Mouse (Mus musculus) limb, embryonic 12.5 days (tissue): ENCODE measurements around the gene Tmprss6. TPM values are rescaled to one million over a fixed set of nuclear protein-coding genes. Genes with fewer than 3 reads are reported as not detected.
A peak's percentile ranks its signal among the peaks of the same experiment; 100 is the strongest.

Experiments used
- ATAC-seq: fragments of 200-750 bp; cut with Nextera tagmentation; 2 replicates; pipeline ENCODE4 v1.8.0; 2017; ENCODE audit warnings: low read depth, moderate TSS enrichment; ENCODE audit not compliant: insufficient number of reproducible peaks, insufficient read depth, low FRiP score, low TSS enrichment
- H3K27ac ChIP-seq: fragments of 300-500 bp; sonication (generic); 2 replicates; pipeline ENCODE4 v1.5.1; 2016; ENCODE audit warnings: mild to moderate bottlenecking, moderate library complexity
- H3K27me3 ChIP-seq: fragments of 300-500 bp; sonication (generic); 2 replicates; pipeline ENCODE4 v1.6.1; 2016; ENCODE audit warnings: mild to moderate bottlenecking, moderate library complexity
- H3K36me3 ChIP-seq: fragments of 300-500 bp; sonication (generic); 2 replicates; pipeline ENCODE4 v1.6.1; 2016; ENCODE audit warnings: mild to moderate bottlenecking, moderate library complexity
- H3K4me1 ChIP-seq: fragments of 300-500 bp; sonication (generic); replicated peaks from 2 replicates; pipeline ENCODE4 v1.6.1; 2016
- H3K4me2 ChIP-seq: fragments of 300-500 bp; sonication (generic); 2 replicates; pipeline ENCODE4 v1.6.1; 2016; ENCODE audit warnings: mild to moderate bottlenecking, moderate library complexity
- H3K4me3 ChIP-seq: fragments of 300-500 bp; sonication (generic); replicated peaks from 2 replicates; pipeline ENCODE4 v1.5.1; 2016; ENCODE audit warnings: mild to moderate bottlenecking
- H3K9ac ChIP-seq: fragments of 300-500 bp; sonication (generic); replicated peaks from 2 replicates; pipeline ENCODE4 v1.6.1; 2016; ENCODE audit warnings: mild to moderate bottlenecking, moderate library complexity
- H3K9me3 ChIP-seq: fragments of 300-500 bp; sonication (generic); 2 replicates; pipeline ENCODE4 v1.6.1; 2016; ENCODE audit warnings: mild to moderate bottlenecking, moderate library complexity
- WGBS: fragments of 180-500 bp; shearing (Covaris S2); methylation state at CpG from one replicate; pipeline ENCODE4 v1.1.7; 2016; 5-methylcytosine and 5-hydroxymethylcytosine counted together
- polyA plus RNA-seq: library from polyadenylated mRNA; unstranded; fragments of >200 nt; fragmentation: Nextera tagmentation; extraction: Ambion mirVana; gene quantifications from 2 replicates; pipeline ENCODE4 v1.2.1, GENCODE M21; 2016

Tmprss6 gene
- polyA plus RNA-seq, 1 experiment from 2014 or later, result 0.10 TPM

- Histone ChIP-seq H3K9ac (no peak overlapping the region), H3K4me2 (no peak overlapping the region), H3K36me3 (peaks cover 60% of the 10 kb centered on the region), H3K4me1 (peaks cover 22% of the 10 kb centered on the region), H3K27ac (no peak overlapping the region), H3K4me3 (no peak overlapping the region), H3K27me3 (peaks cover 30% of the 10 kb centered on the region), H3K9me3 (no peaks in the 10 kb centered on the region)
- WGBS, result 38% methylated on average over 6 of the region's 6 CpGs
- no peak for ATAC-seq
These were observed 33.4 kb downstream of the Tmprss6 start for GRCm38 (mm10) chr15:78434896-78435520.

- peaks cover 60% of the 10 kb centered on the region for H3K36me3 ChIP-seq
- no peak overlapping the region for H3K27ac ChIP-seq
- H3K9ac ChIP-seq, result no peak overlapping the region
- H3K4me3 ChIP-seq, result no peak overlapping the region
- H3K4me2 ChIP-seq, result no peak overlapping the region
- no peak for ATAC-seq
- 82% methylated on average over 7 of the region's 7 CpGs for WGBS
- H3K9me3 ChIP-seq, result no peaks in the 10 kb centered on the region
- peaks cover 24% of the 10 kb centered on the region for H3K4me1 ChIP-seq
- peaks cover 26% of the 10 kb centered on the region for H3K27me3 ChIP-seq
These were observed 36.8 kb downstream of the Tmprss6 start for GRCm38 (mm10) chr15:78431541-78432121.

GRCm38 (mm10) chr15:78430874-78431273 is 37.6 kb downstream of the Tmprss6 start:
- Histone ChIP-seq H3K4me1 (peaks cover 20% of the 10 kb centered on the region), H3K9me3 (no peaks in the 10 kb centered on the region), H3K4me3 (no peak overlapping the region), H3K27ac (no peak overlapping the region), H3K4me2 (no peak overlapping the region), H3K36me3 (peaks cover 55% of the 10 kb centered on the region), H3K9ac (no peak overlapping the region; the same call in 1 of the 2 replicates), H3K27me3 (peaks cover 22% of the 10 kb centered on the region)
- no peak for ATAC-seq
- 81% methylated on average over 10 of the region's 10 CpGs for WGBS

GRCm38 (mm10) chr15:78429871-78430622 is 38.4 kb downstream of the Tmprss6 start:
- Histone ChIP-seq H3K9me3 (no peaks in the 10 kb centered on the region), H3K4me1 (peaks cover 20% of the 10 kb centered on the region), H3K4me3 (peak overlapping the region; percentile 65; the same call in 1 of the 2 replicates), H3K9ac (no peak overlapping the region), H3K27me3 (peaks cover 17% of the 10 kb centered on the region), H3K4me2 (peak overlapping the region; percentile 85), H3K36me3 (peaks cover 46% of the 10 kb centered on the region), H3K27ac (0 out of 2 replicates have a peak overlapping the region, but pooled peaks have one; percentile 35)
- ATAC-seq, result no peak
- WGBS, result 73% methylated on average over 13 of the region's 13 CpGs

GRCm38 (mm10) chr15:78429139-78429459 is 39.3 kb downstream of the Tmprss6 start:
- Histone ChIP-seq H3K27me3 (peaks cover 25% of the 10 kb centered on the region), H3K27ac (peak overlapping the region; percentile 50)
- 3% methylated on average over 3 of the region's 3 CpGs for WGBS

GRCm38 (mm10) chr15:78428391-78429138 is 39.9 kb downstream of the Tmprss6 start, which contains the start of gene Kctd17:
Gene Kctd17 (plus strand): TSS chr15:78428564.
- peaks cover 20% of the 10 kb centered on the region for H3K4me1 ChIP-seq
- peaks cover 33% of the 10 kb centered on the region for H3K36me3 ChIP-seq
- peaks cover 27% of the 10 kb centered on the region for H3K27me3 ChIP-seq
- WGBS, result under 1% methylated on average over 52 of the region's 52 CpGs
- peak within 1 kb of the TSS; percentile 85 for H3K4me2 ChIP-seq
- peak within 1 kb of the TSS; percentile 50 for H3K27ac ChIP-seq
- peak; percentile 82 for ATAC-seq
- H3K9me3 ChIP-seq, result no peaks in the 10 kb centered on the region
- peak within 1 kb of the TSS; percentile 76 for H3K9ac ChIP-seq
- H3K4me3 ChIP-seq, result peak within 1 kb of the TSS; percentile 65

More at GRCm38 (mm10) chr15:78429139-78429459, 39.3 kb downstream of the Tmprss6 start:
- H3K4me2 ChIP-seq, result peak overlapping the region; percentile 85
- H3K9me3 ChIP-seq, result no peaks in the 10 kb centered on the region
- ATAC-seq, result no peak
- H3K36me3 ChIP-seq, result peaks cover 39% of the 10 kb centered on the region
- peak overlapping the region; percentile 76 for H3K9ac ChIP-seq
- H3K4me3 ChIP-seq, result peak overlapping the region; percentile 65
- peaks cover 20% of the 10 kb centered on the region for H3K4me1 ChIP-seq

GRCm38 (mm10) chr15:78425230-78425629 is 43.2 kb downstream of the Tmprss6 start:
- peaks cover 13% of the 10 kb centered on the region for H3K4me1 ChIP-seq
- H3K36me3 ChIP-seq, result peaks cover 2% of the 10 kb centered on the region; the same call in 1 of the 2 replicates
- H3K27ac ChIP-seq, result no peak overlapping the region
- H3K4me3 ChIP-seq, result no peak overlapping the region
- WGBS, result 61% methylated on average over 4 of the region's 4 CpGs
- no peaks in the 10 kb centered on the region for H3K9me3 ChIP-seq
- H3K9ac ChIP-seq, result no peak overlapping the region
- peaks cover 27% of the 10 kb centered on the region for H3K27me3 ChIP-seq
- no peak overlapping the region for H3K4me2 ChIP-seq
- no peak for ATAC-seq

GRCm38 (mm10) chr15:78424507-78424906 is 43.9 kb downstream of the Tmprss6 start:
- Histone ChIP-seq H3K27me3 (peaks cover 28% of the 10 kb centered on the region), H3K36me3 (no peaks in the 10 kb centered on the region), H3K9ac (no peak overlapping the region), H3K4me3 (no peak overlapping the region), H3K27ac (no peak overlapping the region), H3K4me2 (no peak overlapping the region), H3K4me1 (peaks cover 6% of the 10 kb centered on the region), H3K9me3 (no peaks in the 10 kb centered on the region)
- ATAC-seq, result no peak
- 23% methylated on average over 11 of the region's 11 CpGs for WGBS

- Histone ChIP-seq H3K4me1 (no peaks in the 10 kb centered on the region), H3K36me3 (no peaks in the 10 kb centered on the region), H3K4me3 (no peak overlapping the region), H3K9me3 (no peaks in the 10 kb centered on the region), H3K4me2 (no peak overlapping the region), H3K9ac (no peak overlapping the region), H3K27me3 (peaks cover 34% of the 10 kb centered on the region), H3K27ac (no peak overlapping the region)
- WGBS, result 19% methylated on average over 16 of the region's 16 CpGs
- ATAC-seq, result no peak
These were observed 46.1 kb downstream of the Tmprss6 start for GRCm38 (mm10) chr15:78422046-78422956.

- H3K4me1 ChIP-seq, result no peaks in the 10 kb centered on the region
- WGBS, result 82% methylated on average over 13 of the region's 13 CpGs
- H3K27ac ChIP-seq, result no peak overlapping the region
- no peak for ATAC-seq
- no peak overlapping the region for H3K9ac ChIP-seq
- H3K9me3 ChIP-seq, result no peaks in the 10 kb centered on the region
- no peak overlapping the region for H3K4me3 ChIP-seq
- H3K4me2 ChIP-seq, result no peak overlapping the region
- no peaks in the 10 kb centered on the region for H3K36me3 ChIP-seq
- peaks cover 25% of the 10 kb centered on the region for H3K27me3 ChIP-seq
These were observed 48.0 kb downstream of the Tmprss6 start for GRCm38 (mm10) chr15:78420395-78420794.
